Mouse (Mus musculus) retina, postnatal 1 day (tissue): ENCODE results near the gene Gm3542.
"Not testable (repeated sequence)": the region's sequence is repeated elsewhere in the genome, so short reads cannot be mapped to it uniquely, and the experiment has no call there.

Experiments used
- DNase-seq: peaks from one replicate; pipeline ENCODE4 v3.0.0-alpha.2; 2012

Gene Gm3542

DNA sequence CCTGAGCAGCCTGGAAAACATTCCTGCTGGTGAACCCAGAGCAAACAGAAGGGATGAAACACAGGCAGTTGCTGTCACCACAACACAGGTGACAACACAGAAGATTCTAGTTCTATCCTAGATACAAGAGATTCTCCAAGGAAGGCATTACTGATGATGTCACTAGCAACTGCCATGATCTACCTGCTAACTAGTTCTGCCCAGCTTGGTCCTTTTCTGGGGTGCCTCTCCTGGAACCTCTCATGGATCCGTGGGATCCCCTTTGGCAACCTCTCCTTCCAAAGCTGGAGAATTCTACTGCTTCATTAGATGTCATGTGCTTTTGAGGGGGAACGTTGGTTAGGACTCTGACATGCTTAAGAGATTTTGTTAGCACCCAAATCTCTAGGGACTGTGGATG is at the start of gene Gm3542:
TSS of gene Gm3542 (minus strand) at position 101 of the 400 bp plus-strand sequence.
- not testable (repeated sequence) for DNase-seq
